Mouse (Mus musculus) cerebellum, adult 11-12 months (tissue): ENCODE results near the gene Rnf114.

Experiments
- DNase-seq: peaks from one replicate; pipeline ENCODE4 v3.0.0; 2022

Gene Rnf114

GRCm38 (mm10) chr2:167475596-167475995, 16.8 kb upstream of the Rnf114 start:
- DNase-seq = peak; percentile 68

DNA sequence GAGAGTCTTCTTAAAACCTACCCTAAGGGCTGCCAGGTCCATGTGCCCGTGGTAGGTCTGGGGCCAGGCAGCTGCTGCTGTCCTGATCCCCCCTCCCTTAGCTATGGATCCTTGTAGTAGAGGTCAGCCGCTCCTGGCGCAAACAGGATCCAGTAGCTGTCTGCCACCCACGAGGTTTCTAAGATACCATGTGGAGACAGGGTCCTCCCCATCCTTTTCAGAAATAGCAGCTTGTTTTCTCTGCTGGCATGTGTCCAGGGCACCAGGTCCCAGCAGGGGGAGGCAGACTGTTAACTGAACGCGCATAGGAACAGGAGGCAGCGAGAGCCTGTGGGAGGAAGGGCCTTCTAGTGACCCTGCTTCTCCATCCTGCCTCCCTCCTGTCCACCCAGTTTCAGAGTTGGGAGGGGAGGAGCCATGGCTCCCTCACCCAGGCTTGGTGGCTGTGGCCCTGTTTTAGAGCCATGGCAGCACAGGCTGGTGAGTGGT, 16.2 kb upstream of the Rnf114 start:
- DNase-seq = peak; percentile 93

DNA sequence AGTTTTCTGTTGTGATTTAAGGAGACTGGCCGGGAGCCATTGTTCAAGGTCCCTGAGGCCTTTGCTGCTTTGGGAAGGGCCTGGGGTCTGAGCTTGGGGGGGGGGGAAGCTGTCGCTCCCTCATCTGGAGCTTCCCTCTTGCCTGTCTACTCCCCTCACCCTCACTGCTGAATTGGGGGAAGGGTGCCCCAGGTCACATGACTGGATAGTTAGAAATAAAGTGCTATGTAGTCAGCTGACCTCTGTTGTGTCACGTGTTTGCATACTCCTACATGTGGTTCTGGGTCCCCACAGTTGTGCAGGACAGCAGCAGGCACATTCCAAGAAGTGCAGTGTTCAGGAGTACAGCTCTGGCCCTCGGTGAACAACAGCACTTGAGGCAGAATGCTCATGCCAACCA, 15.7 kb upstream of the Rnf114 start:
- no peak for DNase-seq

- DNase-seq = no peak
These were observed 14.3 kb upstream of the Rnf114 start for GRCm38 (mm10) chr2:167478128-167478527.

DNA sequence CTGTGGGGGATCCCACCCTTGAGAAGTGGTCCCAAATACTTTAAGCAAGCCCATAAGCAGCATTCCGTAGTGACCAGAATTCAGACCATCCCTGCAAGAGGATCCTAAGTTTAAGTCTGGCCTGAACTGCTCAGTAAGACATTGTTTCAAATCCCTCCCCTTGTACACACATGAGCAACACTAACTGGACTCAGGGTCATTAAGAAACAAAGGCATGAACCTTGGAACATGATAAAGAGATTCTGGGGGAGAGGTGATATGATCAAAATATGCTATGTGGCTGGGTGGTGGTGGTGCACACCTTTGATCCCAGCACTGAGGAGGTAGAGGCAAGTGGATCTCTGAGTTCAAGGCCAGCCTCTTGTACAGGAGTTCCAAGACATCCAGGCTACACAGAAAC, 12.9 kb upstream of the Rnf114 start:
- no peak for DNase-seq

DNA sequence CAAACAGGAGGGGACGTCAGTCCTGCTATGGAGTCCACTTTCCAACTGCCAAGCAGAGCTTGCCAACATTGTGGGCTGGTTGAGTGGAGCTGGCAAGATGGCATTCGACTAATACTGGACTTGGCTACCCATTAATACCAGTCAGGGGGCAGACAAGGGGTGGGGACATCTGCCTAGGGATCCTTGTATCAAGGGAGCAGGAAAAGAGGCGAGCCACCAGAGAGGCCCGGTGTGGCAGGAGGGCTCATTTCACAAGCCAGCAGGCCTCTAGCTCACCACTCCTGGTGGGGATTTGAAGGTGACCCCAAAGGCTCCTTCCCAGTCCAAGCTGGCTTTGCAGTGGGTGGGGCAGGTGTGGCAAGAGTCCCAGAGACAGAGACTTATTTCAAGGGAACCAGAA, 9.8 kb upstream of the Rnf114 start:
- DNase-seq = peak; percentile 74

DNA sequence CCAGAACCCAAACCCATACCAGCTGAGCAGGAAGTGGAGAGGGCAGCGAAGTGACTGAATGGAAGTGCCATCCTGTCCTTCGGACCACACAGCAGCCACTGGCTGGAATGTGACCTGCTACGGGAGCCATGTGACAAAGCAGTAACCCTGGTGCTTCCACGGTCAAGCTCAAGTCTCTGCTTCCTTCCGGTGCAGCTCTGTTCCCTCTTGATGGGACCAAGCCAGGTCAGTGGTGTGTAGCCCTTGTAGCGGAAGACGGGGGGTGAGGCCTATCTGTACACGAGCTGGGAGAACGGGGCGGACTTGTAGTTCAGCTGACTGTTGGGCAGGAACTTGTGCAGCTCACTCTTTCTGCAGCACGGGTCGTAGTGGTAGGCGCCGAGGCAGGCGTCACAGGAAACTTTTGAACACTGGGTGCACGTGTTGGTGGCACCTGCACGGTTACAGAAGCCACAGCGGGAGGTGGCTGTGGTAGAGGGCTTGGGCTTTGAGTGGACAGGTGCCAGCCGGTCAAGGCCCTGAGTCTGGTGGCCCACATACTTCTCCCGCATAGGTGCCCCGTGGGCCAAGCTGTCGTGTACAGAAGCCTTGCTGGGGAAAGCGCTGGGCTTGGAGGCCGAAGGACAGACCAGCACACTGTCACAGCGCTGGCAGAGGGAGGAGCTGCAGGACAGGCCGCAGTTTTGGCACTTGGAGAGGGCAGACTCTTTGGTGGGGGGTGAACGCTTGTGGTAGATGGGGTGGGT, 9.2 kb upstream of the Rnf114 start:
- peak; percentile 80 for DNase-seq

DNA sequence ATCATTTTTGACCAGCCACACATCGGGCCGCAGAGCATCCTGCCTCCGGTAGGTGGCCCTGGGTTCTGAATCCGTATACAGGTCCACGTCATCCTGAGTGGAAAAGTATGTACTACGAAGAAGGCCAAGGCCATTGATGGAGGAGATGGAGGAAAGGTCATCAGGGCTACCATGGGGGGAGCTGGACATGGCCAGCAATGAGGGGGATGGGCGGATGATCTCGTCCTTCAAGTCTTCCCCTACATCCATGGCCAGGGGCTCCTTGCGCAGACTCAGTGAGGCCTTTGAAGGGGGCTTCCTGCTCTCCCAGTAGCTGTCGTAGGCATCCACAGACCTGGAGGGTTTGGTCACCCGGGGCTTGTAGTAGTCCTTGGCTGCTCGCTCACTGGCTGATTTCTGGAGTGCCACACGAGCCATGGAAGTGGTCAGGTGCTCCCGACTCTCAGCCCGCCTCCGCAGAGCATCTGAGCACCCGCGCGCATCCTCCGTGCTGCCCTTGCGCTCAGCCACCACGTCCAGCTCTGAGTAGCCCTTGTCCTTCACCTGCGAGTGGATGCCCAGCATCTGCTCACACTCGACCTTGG, 8.5 kb upstream of the Rnf114 start:
- DNase-seq = peak; percentile 85

GRCm38 (mm10) chr2:167484932-167485331, 7.5 kb upstream of the Rnf114 start:
- DNase-seq = no peak

- peak; percentile 96 for DNase-seq
These were observed 6.7 kb upstream of the Rnf114 start for GRCm38 (mm10) chr2:167485501-167486377.

GRCm38 (mm10) chr2:167486573-167486972, 5.9 kb upstream of the Rnf114 start:
- peak; percentile 85 for DNase-seq

DNA sequence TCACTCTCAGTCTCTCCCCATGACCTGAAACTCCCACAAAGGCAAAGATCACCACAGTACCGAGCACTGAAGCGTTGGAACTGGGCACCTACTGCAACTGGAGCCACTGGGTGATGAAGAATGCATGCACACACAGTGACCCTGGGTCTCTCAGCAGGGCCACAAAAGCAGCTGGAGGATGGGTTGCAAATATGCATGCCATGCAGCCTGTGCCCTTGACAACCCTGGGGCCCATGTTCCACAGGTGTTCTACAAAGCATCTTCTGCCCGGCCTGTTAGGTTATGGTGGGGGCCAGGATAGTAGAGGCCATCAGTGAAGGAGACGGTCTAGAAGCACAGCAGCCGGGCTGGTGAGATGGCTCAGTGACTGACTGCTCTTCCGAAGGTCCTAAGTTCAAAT, 4.9 kb upstream of the Rnf114 start:
- DNase-seq = peak; percentile 56

DNA sequence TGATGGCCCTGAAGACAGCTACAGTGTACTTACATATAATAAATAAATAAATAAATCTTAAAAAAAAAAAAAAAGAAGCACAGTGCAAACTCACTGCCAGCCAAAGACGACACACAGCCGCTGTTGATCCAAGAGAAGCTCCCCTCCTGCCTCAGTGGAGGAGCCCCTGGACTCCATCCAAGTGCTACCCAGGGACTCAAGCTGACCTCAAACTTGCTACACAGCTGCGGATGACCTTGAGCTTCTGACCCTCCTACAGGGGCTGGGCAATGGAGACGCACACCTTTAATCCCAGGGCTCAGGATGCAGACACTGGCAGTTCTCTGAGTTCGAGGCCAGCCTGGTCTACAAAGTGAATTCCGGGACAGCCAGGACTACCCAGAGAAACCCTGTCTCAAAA, 4.5 kb upstream of the Rnf114 start:
- peak; percentile 66 for DNase-seq

GRCm38 (mm10) chr2:167490813-167491525, 1.5 kb upstream of the Rnf114 start:
- DNase-seq = peak; percentile 60

DNA sequence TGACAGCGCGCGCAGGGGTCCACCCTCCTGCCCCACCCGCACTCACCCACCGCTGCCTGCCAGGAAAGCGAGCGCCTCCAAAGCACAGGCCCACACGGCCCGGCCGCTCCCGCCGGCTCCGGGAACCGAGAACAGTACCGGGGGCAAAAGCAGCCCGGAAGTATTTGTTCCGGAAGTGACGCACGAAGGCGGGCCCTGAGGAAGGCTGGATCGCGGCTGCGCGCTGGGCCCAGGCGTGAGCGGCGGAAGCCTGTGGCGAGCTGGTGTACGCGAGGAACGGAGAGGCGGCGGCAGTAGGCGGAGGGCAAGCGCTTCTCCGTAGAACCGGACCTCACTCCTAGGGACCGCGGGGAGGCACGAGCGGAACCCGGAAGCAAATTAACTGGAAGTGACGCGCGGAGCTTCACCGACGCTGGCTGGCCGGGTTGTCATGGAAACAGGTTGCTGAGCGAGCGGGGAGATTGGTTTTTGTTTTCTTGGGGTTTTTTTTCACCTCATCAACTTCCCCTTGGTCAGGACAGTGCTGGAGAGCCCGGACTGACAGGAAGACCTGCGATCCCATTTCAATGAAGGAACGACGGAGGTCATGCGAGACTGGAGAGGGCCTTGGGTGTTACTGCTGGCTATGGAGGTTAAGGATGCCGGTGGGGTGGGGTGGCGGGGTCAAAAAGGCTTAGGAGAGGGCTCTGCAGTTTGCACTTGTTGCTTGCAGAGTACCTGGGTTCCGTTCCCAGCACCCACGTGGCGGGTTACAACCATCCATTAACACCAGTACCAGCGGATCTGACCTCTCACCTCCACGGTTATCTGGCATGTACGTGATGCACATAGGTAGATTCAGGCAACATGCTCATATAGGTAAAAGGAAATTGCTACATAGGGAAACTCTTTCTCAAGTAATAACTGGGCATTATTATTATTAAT, 530 bp downstream of the Rnf114 start, which contains the start of gene Spata2:
Spata2 (minus strand) TSS at position 175 of the 924 bp plus-strand sequence.
- DNase-seq = peak; percentile 93

- no peak for DNase-seq
These were observed 4.0 kb downstream of the Rnf114 start for GRCm38 (mm10) chr2:167496437-167496836.

GRCm38 (mm10) chr2:167497272-167497671, 4.8 kb downstream of the Rnf114 start:
- DNase-seq = no peak

DNA sequence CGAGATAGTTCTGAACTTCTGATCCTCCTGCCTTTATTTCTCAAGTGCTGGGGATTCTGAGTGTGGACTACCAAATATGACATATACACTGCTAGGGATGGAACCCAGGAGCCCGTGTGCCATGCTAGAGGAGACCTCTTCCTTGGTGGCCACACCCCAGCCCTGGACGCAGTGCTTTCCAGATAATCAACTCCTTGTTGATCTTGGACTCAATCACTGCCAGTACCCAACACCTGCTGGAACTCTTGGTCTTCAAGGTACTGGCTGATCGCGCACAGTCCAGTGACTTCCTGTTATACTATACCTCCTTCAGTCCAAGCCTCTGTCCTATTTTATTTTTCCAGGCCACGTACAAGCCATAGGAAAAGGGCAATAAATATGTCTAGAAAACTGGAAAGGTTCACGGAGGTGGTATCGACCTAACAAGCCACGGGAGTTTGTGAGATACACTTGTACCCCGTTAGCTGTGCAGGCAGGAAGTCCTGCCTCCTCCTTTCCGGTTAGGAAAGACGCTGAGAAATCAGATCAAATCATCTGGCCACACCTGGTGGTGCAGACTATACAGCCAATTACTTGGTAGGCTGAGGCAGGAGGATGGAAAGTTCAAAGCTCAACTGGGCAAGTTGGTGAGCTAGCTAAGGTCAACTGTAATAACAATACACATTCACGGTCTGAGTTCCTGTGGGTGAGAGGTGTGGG, 10.3 kb downstream of the Rnf114 start:
- peak; percentile 41 for DNase-seq

DNA sequence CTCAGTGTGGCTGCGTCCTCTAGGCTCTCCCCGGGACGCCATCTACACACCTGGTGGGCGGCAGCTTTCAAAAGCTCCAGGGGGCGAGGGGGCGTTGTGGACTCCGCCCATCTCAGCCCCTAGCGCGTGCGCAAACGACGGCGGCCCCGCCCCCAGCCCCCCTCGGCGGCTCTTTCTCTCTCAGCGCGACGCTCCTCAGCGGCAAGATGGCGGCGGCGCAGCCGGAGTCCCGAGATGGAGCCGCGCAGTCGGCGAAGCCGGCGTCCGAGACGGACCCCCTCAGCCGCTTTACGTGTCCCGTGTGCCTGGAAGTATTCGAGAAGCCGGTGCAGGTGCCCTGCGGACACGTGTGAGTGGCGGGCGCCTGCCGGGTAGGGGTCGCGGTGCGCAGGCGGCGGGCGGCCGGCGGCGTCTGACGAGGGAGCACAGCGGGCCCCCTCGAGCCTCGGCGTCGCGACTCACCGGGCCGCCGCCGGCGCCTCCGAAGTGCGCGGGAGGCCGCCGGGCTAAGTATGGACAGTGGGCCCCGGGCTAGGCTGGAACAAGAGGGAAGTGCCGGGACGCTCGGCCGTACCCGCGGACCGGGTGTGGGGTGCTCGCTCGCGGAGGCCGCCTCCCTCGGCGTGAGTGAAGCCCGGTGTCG, 10.9 kb downstream of the Rnf114 start:
- peak; percentile 86 for DNase-seq

DNA sequence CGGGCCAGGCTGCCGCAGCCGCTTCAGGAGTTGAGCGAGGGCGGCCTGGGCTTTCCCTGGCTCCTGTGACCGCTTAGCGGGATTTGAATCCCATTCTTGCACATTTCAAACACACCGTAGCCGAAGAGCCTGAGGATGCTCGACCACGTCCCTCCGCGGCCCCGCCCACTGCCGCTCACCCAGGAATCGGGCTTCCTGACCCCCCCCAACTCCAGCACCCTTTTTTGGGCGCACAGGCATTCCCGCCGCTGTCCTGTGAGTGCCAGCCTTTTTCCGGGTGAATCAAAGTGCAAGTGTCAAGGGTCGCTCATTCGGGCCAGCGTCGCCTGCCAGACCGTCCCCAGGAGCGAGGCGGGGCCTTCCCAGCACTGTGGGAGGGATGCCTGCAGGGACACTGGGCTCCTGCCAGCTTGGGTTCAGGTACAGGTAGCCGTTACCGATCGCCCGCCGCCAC, 11.5 kb downstream of the Rnf114 start:
- peak; percentile 75 for DNase-seq
